Mouse (Mus musculus) forebrain, embryonic 16.5 days (tissue): ENCODE results near the gene Ghdc. TPM values are rescaled to one million over a fixed set of nuclear protein-coding genes. Genes with fewer than 3 reads are reported as not detected.

Experiments used
- ATAC-seq: fragments of 200-750 bp; cut with Nextera tagmentation; 2 replicates; pipeline ENCODE4 v1.8.0; 2017; ENCODE audit warnings: mild to moderate bottlenecking, moderate library complexity
- H3K27ac ChIP-seq: fragments of 300-500 bp; sonication (generic); 2 replicates; pipeline ENCODE4 v1.5.1; 2014; ENCODE audit warnings: low read length, control low read depth
- H3K27me3 ChIP-seq: fragments of 300-500 bp; sonication (generic); replicated peaks from 2 replicates; pipeline ENCODE4 v1.6.1; 2014; ENCODE audit warnings: low read length; ENCODE audit not compliant: control insufficient read depth, insufficient read depth
- H3K36me3 ChIP-seq: fragments of 300-500 bp; sonication (generic); 2 replicates; pipeline ENCODE4 v1.6.1; 2014; ENCODE audit not compliant: control insufficient read depth, insufficient read depth
- H3K4me1 ChIP-seq: fragments of 300-500 bp; sonication (generic); replicated peaks from 2 replicates; pipeline ENCODE4 v1.6.1; 2014; ENCODE audit warnings: low read length; ENCODE audit not compliant: control insufficient read depth, insufficient read depth
- H3K4me2 ChIP-seq: fragments of 300-500 bp; sonication (generic); 2 replicates; pipeline ENCODE4 v1.6.1; 2014; ENCODE audit warnings: mild to moderate bottlenecking, low read length, control low read depth
- H3K4me3 ChIP-seq: fragments of 300-500 bp; sonication (generic); replicated peaks from 2 replicates; pipeline ENCODE4 v1.5.1; 2014; ENCODE audit warnings: mild to moderate bottlenecking, low read length, control low read depth
- H3K9ac ChIP-seq: fragments of 300-500 bp; sonication (generic); replicated peaks from 2 replicates; pipeline ENCODE4 v1.6.1; 2014; ENCODE audit warnings: low read depth, low read length, control low read depth
- H3K9me3 ChIP-seq: fragments of 300-500 bp; sonication (generic); 2 replicates; pipeline ENCODE4 v1.6.1; 2016; ENCODE audit warnings: low read length; ENCODE audit not compliant: control insufficient read depth
- WGBS: fragments of 180-500 bp; shearing (Covaris S2); extraction: QIAGEN DNeasy Blood & Tissue Kit; methylation state at CpG from one replicate; pipeline ENCODE4 v1.1.7; 2014; 5-methylcytosine and 5-hydroxymethylcytosine counted together
- polyA plus RNA-seq: library from polyadenylated mRNA; unstranded; fragments of >200 nt; fragmentation: Nextera tagmentation; extraction: Ambion mirVana; gene quantifications from 2 replicates; pipeline ENCODE4 v1.2.1, GENCODE M21; 2015

The Ghdc gene
- polyA plus RNA-seq, 1 experiment from 2014 or later, result 5.0 TPM

DNA sequence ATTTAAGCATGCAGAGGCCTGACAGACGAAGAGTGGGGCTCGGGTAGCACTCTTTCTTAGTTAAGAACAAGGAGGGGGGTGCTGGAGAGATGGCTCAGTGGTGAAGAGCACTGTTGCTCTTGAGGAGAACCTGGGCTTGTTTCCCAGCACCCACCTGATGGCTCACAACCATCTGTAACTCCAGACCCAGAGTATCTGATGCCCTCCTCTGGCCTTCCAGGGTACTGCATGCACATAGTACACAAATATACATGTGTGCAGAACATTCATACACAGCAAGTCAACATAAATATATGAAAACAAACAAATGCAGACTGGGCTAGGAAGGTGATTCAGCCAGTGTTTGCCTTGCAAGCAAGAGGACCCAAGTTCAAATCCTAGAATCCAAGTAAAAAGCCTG lies 40.4 kb upstream of the Ghdc start:
- no peak for ATAC-seq
- no peak overlapping the region for H3K27ac ChIP-seq
- H3K4me2 ChIP-seq, result no peak overlapping the region
- no peak overlapping the region for H3K9ac ChIP-seq
- H3K4me3 ChIP-seq, result no peak overlapping the region
- peaks cover 5% of the 10 kb centered on the region; the same call in 1 of the 2 replicates for H3K4me1 ChIP-seq
- H3K9me3 ChIP-seq, result no peaks in the 10 kb centered on the region
- no peaks in the 10 kb centered on the region for H3K27me3 ChIP-seq
- 92% methylated on average over 2 of the region's 2 CpGs for WGBS
- H3K36me3 ChIP-seq, result no peaks in the 10 kb centered on the region

DNA sequence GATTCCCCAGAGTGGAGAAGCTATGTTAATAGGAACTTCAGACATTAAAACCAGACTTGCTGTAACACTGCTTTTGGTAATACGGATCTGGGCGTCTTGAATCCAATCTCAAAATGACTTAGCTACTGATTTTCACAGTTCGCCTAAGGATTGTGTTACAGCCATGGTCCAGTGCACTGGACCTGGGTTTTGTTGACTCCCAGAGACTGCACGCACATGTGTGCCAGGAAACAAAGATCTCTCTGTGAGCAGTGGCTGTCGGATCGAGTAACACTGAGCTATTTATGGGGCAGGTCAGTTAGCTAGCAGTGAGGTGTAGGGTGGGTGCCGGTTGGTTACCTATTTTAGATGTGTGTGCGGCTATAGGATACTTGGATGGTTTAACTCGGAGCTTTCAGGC lies 39.8 kb upstream of the Ghdc start:
- Histone ChIP-seq H3K27ac (no peak overlapping the region), H3K4me3 (no peak overlapping the region), H3K9me3 (no peaks in the 10 kb centered on the region), H3K27me3 (no peaks in the 10 kb centered on the region), H3K36me3 (no peaks in the 10 kb centered on the region), H3K9ac (no peak overlapping the region), H3K4me2 (no peak overlapping the region), H3K4me1 (peaks cover 5% of the 10 kb centered on the region; the same call in 1 of the 2 replicates)
- no peak for ATAC-seq
- WGBS, result 90% methylated on average over 9 of the region's 9 CpGs

DNA sequence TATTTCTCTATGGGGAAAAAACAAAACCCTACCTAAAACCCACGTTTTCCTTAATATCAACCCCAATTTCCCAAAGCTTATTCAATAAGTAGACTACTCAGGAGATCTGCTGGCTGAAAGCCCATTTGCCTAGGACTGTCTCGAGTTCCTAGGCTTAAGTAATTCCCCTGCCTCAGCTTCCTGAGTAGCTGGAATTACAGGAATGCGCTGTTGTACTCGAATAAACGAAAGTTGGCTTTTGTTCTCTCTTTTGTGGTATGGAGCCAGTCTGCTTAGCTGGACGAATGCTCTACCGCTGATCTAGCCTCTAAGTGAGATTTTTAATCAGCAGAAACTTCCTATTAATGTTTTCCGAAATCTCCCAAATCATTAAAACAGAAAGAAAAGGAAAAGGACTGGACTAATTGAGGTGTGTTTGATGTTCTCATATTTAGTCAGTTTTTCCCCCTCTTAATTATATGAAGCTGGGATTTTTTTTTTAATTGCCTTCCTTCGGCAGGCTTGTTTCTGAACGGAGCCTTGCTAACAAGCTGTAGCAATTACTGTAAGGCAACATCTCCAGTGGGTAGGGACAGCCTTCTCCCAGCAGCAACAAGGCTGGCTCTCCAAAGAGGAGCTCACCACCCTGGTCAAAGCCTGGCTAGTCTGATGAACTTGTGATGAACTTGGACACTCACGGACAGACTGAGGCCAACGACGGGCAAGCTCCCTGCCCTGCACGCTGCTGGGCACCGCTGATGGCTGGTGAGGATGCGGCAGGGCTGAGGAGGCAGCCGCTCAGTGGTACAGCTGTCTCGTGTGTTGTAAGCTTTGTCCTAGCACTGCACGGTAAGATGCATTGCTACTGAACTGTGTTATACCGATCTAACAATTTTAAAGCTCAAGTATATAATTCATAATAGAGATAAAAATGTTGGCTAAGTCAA lies 35.9 kb upstream of the Ghdc start:
- H3K4me3 ChIP-seq, result no peak overlapping the region
- H3K27me3 ChIP-seq, result no peaks in the 10 kb centered on the region

DNA sequence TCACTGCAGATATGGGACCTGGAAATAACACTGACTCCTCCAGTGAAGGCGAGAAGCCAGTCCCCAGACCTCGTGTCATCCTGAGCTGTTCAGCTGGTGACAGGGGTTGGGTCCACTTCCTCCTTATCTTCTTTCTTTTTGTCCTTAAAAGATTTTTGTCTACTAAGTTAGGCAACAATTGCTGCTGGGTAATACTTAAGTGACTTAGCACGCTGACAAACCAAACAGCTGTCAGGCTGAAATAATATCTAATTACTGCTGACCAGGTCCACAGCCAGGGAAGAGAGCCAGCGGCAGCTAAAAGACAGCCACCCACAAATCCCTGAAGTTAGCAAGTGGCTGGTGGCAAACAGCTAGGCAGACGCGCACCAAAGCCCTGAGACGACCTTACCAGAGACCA lies 34.8 kb upstream of the Ghdc start:
- Histone ChIP-seq H3K36me3 (peaks cover 2% of the 10 kb centered on the region; the same call in 1 of the 2 replicates), H3K27ac (no peak overlapping the region), H3K4me2 (no peak overlapping the region), H3K4me3 (no peak overlapping the region), H3K4me1 (peaks cover 5% of the 10 kb centered on the region; the same call in 1 of the 2 replicates), H3K27me3 (no peaks in the 10 kb centered on the region), H3K9ac (no peak overlapping the region), H3K9me3 (no peaks in the 10 kb centered on the region)
- 81% methylated on average over 7 of the region's 7 CpGs for WGBS
- no peak for ATAC-seq

More for the DNA sequence above, 35.9 kb upstream of the Ghdc start:
- ATAC-seq, result no peak
- 37% methylated on average over 20 of the region's 20 CpGs for WGBS
- H3K27ac ChIP-seq, result peak overlapping the region; percentile 22; the same call in 1 of the 2 replicates
- H3K9ac ChIP-seq, result no peak overlapping the region
- no peaks in the 10 kb centered on the region for H3K9me3 ChIP-seq
- H3K4me1 ChIP-seq, result peaks cover 5% of the 10 kb centered on the region; the same call in 1 of the 2 replicates
- H3K4me2 ChIP-seq, result no peak overlapping the region
- peaks cover 2% of the 10 kb centered on the region; the same call in 1 of the 2 replicates for H3K36me3 ChIP-seq

DNA sequence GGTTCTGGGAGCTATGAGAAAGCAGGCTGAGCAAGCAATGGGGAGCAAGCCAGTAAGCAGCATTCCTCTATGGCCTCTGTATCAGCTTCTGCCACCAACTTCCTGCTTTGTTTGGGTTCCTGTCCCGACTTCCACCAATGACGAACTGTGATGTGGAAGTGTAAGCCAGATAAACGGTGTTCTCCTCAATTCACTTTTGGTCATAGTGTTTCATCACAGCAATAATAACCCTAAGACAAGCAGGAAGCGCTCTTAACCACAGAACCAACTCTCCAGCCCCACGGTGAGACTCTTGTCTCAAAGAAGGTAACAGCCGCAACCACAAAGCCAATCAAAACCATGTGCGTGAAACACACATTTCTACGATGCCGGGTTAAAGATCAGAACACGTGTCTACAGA lies 33.7 kb upstream of the Ghdc start:
- H3K27me3 ChIP-seq, result no peaks in the 10 kb centered on the region
- no peak overlapping the region for H3K4me3 ChIP-seq
- WGBS, result 98% methylated on average over 10 of the region's 10 CpGs
- no peak overlapping the region for H3K4me2 ChIP-seq
- no peak overlapping the region for H3K9ac ChIP-seq
- H3K9me3 ChIP-seq, result no peaks in the 10 kb centered on the region
- peaks cover 5% of the 10 kb centered on the region; the same call in 1 of the 2 replicates for H3K4me1 ChIP-seq
- no peak for ATAC-seq
- H3K36me3 ChIP-seq, result peaks cover 2% of the 10 kb centered on the region; the same call in 1 of the 2 replicates
- no peak overlapping the region for H3K27ac ChIP-seq

DNA sequence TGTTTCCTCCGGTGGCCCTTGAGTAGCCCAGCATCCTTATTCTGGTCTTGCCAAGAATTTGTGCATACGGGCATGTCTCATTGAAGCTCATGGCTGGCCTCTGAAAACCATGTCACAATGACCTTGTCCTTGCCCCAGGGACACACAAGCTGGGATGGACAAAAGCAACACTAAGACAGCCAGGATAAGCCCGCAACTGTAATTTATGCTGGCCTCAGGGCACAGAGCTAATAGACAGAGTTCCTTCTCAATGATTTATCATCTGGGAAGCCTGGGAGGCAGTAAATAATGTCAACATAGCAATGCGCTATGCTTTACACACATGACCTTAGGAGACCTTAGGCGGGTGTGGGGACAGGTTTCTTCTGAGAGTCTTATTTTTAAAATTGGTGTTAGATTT lies 28.7 kb upstream of the Ghdc start:
- Histone ChIP-seq H3K27me3 (no peaks in the 10 kb centered on the region), H3K4me1 (no peaks in the 10 kb centered on the region), H3K9ac (no peak overlapping the region), H3K27ac (no peak overlapping the region), H3K36me3 (peaks cover 2% of the 10 kb centered on the region; the same call in 1 of the 2 replicates), H3K9me3 (no peaks in the 10 kb centered on the region), H3K4me2 (no peak overlapping the region), H3K4me3 (no peak overlapping the region)
- WGBS, result 81% methylated on average over 5 of the region's 5 CpGs
- no peak for ATAC-seq

DNA sequence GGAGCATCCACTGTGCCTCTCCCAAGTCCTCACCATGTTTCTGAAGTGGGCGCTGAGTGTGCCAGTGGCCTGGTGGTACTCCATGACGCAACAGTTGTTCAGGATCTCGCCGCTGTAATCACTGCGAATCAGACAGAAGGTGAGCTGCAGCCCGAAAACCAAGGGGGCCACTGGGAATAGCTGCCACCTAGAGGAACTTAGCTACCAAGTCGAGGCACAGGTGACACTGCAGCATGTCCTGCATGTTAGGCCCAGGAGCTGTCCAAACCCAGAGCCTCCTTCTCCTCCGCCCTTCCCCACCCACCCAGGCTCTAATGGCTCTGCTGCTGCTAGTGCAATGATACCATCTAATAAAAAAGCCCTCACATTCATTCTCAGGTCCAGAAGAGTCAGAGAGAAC lies 25.8 kb upstream of the Ghdc start:
- no peaks in the 10 kb centered on the region for H3K27me3 ChIP-seq
- ATAC-seq, result no peak
- H3K4me1 ChIP-seq, result no peaks in the 10 kb centered on the region
- H3K9me3 ChIP-seq, result no peaks in the 10 kb centered on the region
- no peak overlapping the region for H3K9ac ChIP-seq
- H3K36me3 ChIP-seq, result no peaks in the 10 kb centered on the region
- WGBS, result 70% methylated on average over 8 of the region's 8 CpGs
- no peak overlapping the region for H3K4me3 ChIP-seq
- H3K27ac ChIP-seq, result no peak overlapping the region
- no peak overlapping the region for H3K4me2 ChIP-seq

DNA sequence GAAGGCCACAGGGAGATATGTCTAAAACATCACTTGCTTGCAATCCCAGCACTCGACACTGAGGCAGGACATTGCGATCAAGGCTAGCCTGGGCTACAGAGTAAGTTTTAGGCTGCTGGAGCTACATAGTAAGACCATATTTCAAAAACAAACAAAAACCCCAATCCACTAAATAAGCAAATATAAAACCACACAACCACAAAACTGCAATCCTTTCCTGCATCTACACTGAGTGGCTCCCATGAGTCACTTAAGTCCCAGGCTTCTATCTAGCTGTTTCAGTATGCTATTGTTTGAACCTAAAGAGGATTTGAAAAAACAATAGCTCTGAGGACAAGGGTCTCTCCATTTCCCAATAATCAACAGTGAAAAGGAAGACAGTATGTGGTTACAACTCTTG lies 24.6 kb upstream of the Ghdc start:
- Histone ChIP-seq H3K4me1 (no peaks in the 10 kb centered on the region), H3K27me3 (no peaks in the 10 kb centered on the region), H3K9me3 (no peaks in the 10 kb centered on the region), H3K4me3 (no peak overlapping the region), H3K9ac (no peak overlapping the region), H3K27ac (no peak overlapping the region), H3K36me3 (no peaks in the 10 kb centered on the region), H3K4me2 (no peak overlapping the region)
- ATAC-seq, result no peak
- 95% methylated on average over 2 of the region's 2 CpGs for WGBS

DNA sequence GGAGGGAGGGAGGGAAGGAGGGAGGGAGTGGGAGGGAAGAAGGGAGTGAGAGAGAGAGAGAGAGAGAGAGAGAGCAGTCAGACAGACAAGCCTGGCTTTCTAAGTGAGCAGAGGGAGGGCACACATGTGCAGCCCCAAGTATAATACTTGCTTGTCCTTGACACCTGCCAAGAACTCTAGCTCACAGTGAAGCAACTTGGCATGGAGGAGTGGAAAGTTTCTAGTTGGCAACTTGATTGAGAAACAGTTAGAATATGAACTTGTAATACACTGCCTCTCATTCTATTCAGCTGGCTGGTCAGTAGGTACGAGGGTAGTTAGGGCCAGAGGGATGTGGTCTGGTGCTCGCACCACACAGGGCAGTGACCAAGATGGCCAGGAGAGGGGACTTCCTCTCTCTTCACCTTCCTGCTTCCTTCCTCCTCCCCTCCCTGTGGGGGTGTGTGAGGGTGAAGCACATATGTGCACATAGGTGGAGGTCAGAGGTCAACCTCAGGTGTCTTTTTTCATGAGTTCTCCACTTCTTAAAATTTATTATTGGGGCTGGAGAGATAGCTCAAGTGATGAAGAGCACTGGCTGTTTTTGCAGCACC lies 20.8 kb upstream of the Ghdc start:
- H3K36me3 ChIP-seq, result no peaks in the 10 kb centered on the region; the same call in 1 of the 2 replicates
- no peaks in the 10 kb centered on the region for H3K9me3 ChIP-seq
- no peaks in the 10 kb centered on the region for H3K27me3 ChIP-seq
- no peak overlapping the region for H3K27ac ChIP-seq
- no peaks in the 10 kb centered on the region for H3K4me1 ChIP-seq
- WGBS, result 86% methylated on average over 2 of the region's 2 CpGs
- H3K9ac ChIP-seq, result no peak overlapping the region
- no peak overlapping the region for H3K4me2 ChIP-seq
- no peak for ATAC-seq
- no peak overlapping the region for H3K4me3 ChIP-seq
